Mouse (Mus musculus) MEL (cell line): Measurements from ENCODE around the gene Tjp3.

Source experiments
- BHLHE40 ChIP-seq: IDR thresholded peaks from 2 replicates; pipeline ENCODE4 v1.6.1; 2012; ENCODE audit warnings: low read depth, mild to moderate bottlenecking, inconsistent platforms, low read length, improper control_type of control experiment, borderline replicate concordance
- CTCF ChIP-seq, 3 experiments: IDR thresholded peaks in 2 of 3; conservative IDR thresholded peaks in 1 of 3; 2 replicates each; pipeline ENCODE4 v1.5.1; 2011 to 2012; ENCODE audit warnings: low read length in 3 of 3, low read depth in 2 of 3, mild to moderate bottlenecking in 2 of 3, improper control_type of control experiment in 1 of 3, inconsistent platforms in 1 of 3, mixed read lengths in 1 of 3, moderate library complexity in 1 of 3; ENCODE audit not compliant: control insufficient read depth in 1 of 3, insufficient read depth in 1 of 3, poor library complexity in 1 of 3, severe bottlenecking in 1 of 3
- HCFC1 ChIP-seq: IDR thresholded peaks from 2 replicates; pipeline ENCODE4 v1.6.1; 2012; ENCODE audit warnings: low read depth, mild to moderate bottlenecking, inconsistent platforms, low read length, improper control_type of control experiment, moderate library complexity
- MAFK ChIP-seq: IDR thresholded peaks from 2 replicates; pipeline ENCODE4 v1.6.1; 2011; ENCODE audit warnings: low read depth, mild to moderate bottlenecking, low read length, improper control_type of control experiment, borderline replicate concordance
- MAX ChIP-seq: IDR thresholded peaks from 2 replicates; pipeline ENCODE4 v1.6.1; 2011; ENCODE audit warnings: low read length, improper control_type of control experiment
- POLR2A ChIP-seq, 2 experiments: IDR thresholded peaks; 2 replicates each; pipeline ENCODE4 v1.6.1; 2011 to 2012; ENCODE audit warnings: low read length in 2 of 2, mild to moderate bottlenecking in 2 of 2, control low read depth in 1 of 2, improper control_type of control experiment in 1 of 2, low read depth in 1 of 2, moderate library complexity in 1 of 2; ENCODE audit not compliant: control insufficient read depth in 1 of 2, insufficient read depth in 1 of 2, poor library complexity in 1 of 2

DNA sequence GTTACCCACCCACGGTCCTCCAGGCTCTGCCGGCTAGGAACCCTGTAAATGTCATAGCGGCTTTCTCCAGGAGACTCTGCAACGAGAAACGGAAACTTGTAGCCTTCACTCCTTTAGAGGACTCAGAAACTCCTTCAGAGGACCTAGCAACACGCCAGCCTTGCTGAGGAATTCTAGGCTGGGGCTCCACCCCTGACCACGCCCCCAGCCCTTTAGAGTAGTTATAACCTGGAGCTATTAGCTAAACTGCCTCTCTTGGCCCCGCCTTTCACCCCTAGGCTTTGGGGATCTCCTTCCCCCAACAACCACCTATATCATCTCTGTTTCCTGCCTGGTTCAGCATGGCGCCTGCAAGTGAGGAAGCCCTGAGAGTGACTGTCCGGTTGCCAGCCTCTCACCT is 11.9 kb downstream of the Tjp3 start:
- TF ChIP-seq MAX (no peak), BHLHE40 (no peak), MAFK (no peak), POLR2A (IDR thresholded peaks at IDR 0.05; ENCODE audit: control insufficient read depth in 1 of 2, insufficient read depth in 1 of 2, low read depth in 1 of 2, low read length in 2 of 2, poor library complexity in 1 of 2) (no peak), CTCF (IDR thresholded peaks at IDR 0.05 in 2 of 3, conservative IDR thresholded peaks at IDR 0.05 in 1 of 3; ENCODE audit: control insufficient read depth in 1 of 3, insufficient read depth in 1 of 3, low read depth in 2 of 3, low read length in 3 of 3, poor library complexity in 1 of 3, severe bottlenecking in 1 of 3) (no peak), HCFC1 (no peak)
